Mouse (Mus musculus): ENCODE measurements around the gene Car5a. TPM values are rescaled to one million over a fixed set of nuclear protein-coding genes. Genes with fewer than 3 reads are reported as not detected.

Gene Car5a
- polyA plus RNA-seq, 1 experiment from 2014 or later: not detected

DNA sequence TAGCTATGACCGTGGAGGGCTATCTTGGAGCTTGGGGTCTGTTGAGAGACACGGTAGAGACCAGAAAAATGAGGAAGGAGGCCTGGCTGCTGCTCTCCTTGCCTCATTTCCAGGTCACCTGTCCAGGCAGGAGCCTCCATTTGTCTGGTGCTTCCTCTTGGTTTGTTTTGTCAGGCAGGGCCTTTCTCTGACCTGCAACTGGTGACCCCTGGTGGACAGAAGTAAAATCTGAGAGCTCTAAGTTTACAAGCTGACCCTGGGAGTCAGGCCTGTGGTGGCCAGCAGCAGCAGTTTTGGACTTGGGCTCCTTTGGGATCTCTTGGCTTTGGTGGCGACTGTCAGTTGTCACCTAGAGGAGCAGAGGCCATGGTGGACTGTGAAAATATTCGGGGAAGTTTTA, 10.2 kb downstream of the Car5a start:
- Histone ChIP-seq H3K36me3 (ENCODE audit: control insufficient read depth, insufficient read depth, low read length) (no peaks in the 10 kb centered on the region), H3K4me2 (ENCODE audit: low read depth, low read length, severe bottlenecking) (no peak overlapping the region), H3K27me3 (ENCODE audit: control insufficient read depth, insufficient read depth, low read length) (no peaks in the 10 kb centered on the region), H3K27ac (ENCODE audit: low read depth, low read length) (no peak overlapping the region), H3K9ac (ENCODE audit: low read length) (no peak overlapping the region), H3K9me3 (ENCODE audit: control insufficient read depth, low read length) (no peaks in the 10 kb centered on the region), H3K4me1 (replicated peaks; ENCODE audit: control insufficient read depth, insufficient read depth, low read length) (peaks cover 4% of the 10 kb centered on the region; the same call in 1 of the 2 replicates), H3K4me3 (ENCODE audit: low read depth, low read length) (no peak overlapping the region)
- DNase-seq (ENCODE audit: low spot score) (no peak), ATAC-seq (replicated peaks; ENCODE audit: low FRiP score) (no peak)
- 39% methylated on average over 4 of the region's 4 CpGs for WGBS

GRCm38 (mm10) chr8:121932668-121933520, 11.8 kb downstream of the Car5a start:
- no peak for ATAC-seq (replicated peaks; ENCODE audit: low FRiP score)
- no peaks in the 10 kb centered on the region for H3K27me3 ChIP-seq (ENCODE audit: control insufficient read depth, insufficient read depth, low read length)
- H3K4me1 ChIP-seq (replicated peaks; ENCODE audit: control insufficient read depth, insufficient read depth, low read length): peaks cover 4% of the 10 kb centered on the region; the same call in 1 of the 2 replicates
- no peak overlapping the region for H3K4me3 ChIP-seq (ENCODE audit: low read depth, low read length)
- H3K27ac ChIP-seq (ENCODE audit: low read depth, low read length): no peak overlapping the region
- no peaks in the 10 kb centered on the region for H3K36me3 ChIP-seq (ENCODE audit: control insufficient read depth, insufficient read depth, low read length)
- no peak for DNase-seq (ENCODE audit: low spot score)
- no peak overlapping the region for H3K4me2 ChIP-seq (ENCODE audit: low read depth, low read length, severe bottlenecking)
- WGBS: 86% methylated on average over 14 of the region's 14 CpGs
- no peaks in the 10 kb centered on the region for H3K9me3 ChIP-seq (ENCODE audit: control insufficient read depth, low read length)
- no peak overlapping the region for H3K9ac ChIP-seq (ENCODE audit: low read length)

DNA sequence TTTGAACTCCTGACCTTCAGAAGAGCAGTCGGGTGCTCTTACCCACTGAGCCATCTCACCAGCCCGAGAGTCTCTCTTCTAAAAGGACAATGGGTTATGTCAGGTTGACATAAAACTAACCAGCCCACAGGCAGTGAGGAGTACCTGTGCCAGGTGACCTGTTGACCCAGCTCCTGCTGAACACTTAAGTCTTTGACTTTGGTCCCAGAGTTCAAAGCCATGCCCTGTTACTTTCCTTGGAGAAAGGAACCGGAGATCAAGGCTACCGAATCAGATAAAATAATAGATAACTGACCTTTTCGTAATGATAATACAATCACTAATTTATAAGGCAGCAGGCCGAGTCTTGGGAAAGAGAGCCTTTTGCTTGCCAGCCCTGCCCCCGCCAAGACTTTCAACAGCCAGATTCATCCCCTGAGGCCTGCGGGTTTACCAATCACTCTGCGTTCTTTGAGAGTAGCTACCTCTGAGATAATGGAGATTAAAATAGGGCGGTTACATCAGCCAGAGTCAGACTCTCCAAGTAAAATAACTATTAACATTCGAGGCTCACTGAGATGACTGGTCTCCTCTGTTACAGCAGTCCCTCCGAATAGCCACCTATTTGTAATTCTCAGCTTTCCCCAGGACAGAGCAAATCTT, 12.6 kb downstream of the Car5a start:
- no peak for DNase-seq (ENCODE audit: low spot score)
- no peak for ATAC-seq (replicated peaks; ENCODE audit: low FRiP score)
- Histone ChIP-seq H3K4me3 (ENCODE audit: low read depth, low read length) (no peak overlapping the region), H3K4me2 (ENCODE audit: low read depth, low read length, severe bottlenecking) (no peak overlapping the region), H3K4me1 (replicated peaks; ENCODE audit: control insufficient read depth, insufficient read depth, low read length) (peaks cover 4% of the 10 kb centered on the region; the same call in 1 of the 2 replicates), H3K27ac (ENCODE audit: low read depth, low read length) (no peak overlapping the region), H3K9ac (ENCODE audit: low read length) (no peak overlapping the region), H3K27me3 (ENCODE audit: control insufficient read depth, insufficient read depth, low read length) (no peaks in the 10 kb centered on the region), H3K9me3 (ENCODE audit: control insufficient read depth, low read length) (no peaks in the 10 kb centered on the region), H3K36me3 (ENCODE audit: control insufficient read depth, insufficient read depth, low read length) (no peaks in the 10 kb centered on the region)
- WGBS: 79% methylated on average over 12 of the region's 12 CpGs

GRCm38 (mm10) chr8:121931571-121931970, 13.1 kb downstream of the Car5a start:
- Histone ChIP-seq H3K4me1 (replicated peaks; ENCODE audit: control insufficient read depth, insufficient read depth, low read length) (peaks cover 4% of the 10 kb centered on the region; the same call in 1 of the 2 replicates), H3K4me3 (ENCODE audit: low read depth, low read length) (no peak overlapping the region), H3K9ac (ENCODE audit: low read length) (no peak overlapping the region), H3K4me2 (ENCODE audit: low read depth, low read length, severe bottlenecking) (no peak overlapping the region), H3K36me3 (ENCODE audit: control insufficient read depth, insufficient read depth, low read length) (no peaks in the 10 kb centered on the region), H3K9me3 (ENCODE audit: control insufficient read depth, low read length) (no peaks in the 10 kb centered on the region), H3K27me3 (ENCODE audit: control insufficient read depth, insufficient read depth, low read length) (no peaks in the 10 kb centered on the region), H3K27ac (ENCODE audit: low read depth, low read length) (no peak overlapping the region)
- DNase-seq (ENCODE audit: low spot score) (no peak), ATAC-seq (replicated peaks; ENCODE audit: low FRiP score) (no peak)
- WGBS: 82% methylated on average over 7 of the region's 7 CpGs

DNA sequence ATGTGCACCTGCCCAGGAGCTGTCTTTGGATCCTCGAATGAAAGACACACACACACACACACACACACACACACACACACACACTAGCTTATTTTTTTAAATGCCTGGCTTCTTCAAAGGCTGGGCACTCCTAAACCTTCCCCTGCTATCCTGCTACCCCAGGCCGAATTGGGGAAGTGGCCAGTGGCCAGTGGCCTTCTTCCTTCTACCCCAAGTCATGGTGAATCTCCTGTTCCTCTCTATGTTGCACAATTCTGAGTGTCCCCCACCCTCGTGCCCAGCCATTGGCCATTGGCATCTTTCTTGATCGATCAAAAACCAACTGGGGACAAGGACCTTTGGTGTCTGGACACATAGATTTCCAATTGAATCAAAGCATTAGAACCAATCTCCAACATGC, 14.7 kb downstream of the Car5a start:
- ATAC-seq (replicated peaks; ENCODE audit: low FRiP score): no peak
- H3K4me1 ChIP-seq (replicated peaks; ENCODE audit: control insufficient read depth, insufficient read depth, low read length): no peaks in the 10 kb centered on the region
- no peak for DNase-seq (ENCODE audit: low spot score)
- 90% methylated on average over 4 of the region's 4 CpGs for WGBS
- H3K4me2 ChIP-seq (ENCODE audit: low read depth, low read length, severe bottlenecking): no peak overlapping the region
- no peaks in the 10 kb centered on the region for H3K36me3 ChIP-seq (ENCODE audit: control insufficient read depth, insufficient read depth, low read length)
- H3K9ac ChIP-seq (ENCODE audit: low read length): no peak overlapping the region
- no peaks in the 10 kb centered on the region for H3K9me3 ChIP-seq (ENCODE audit: control insufficient read depth, low read length)
- no peaks in the 10 kb centered on the region for H3K27me3 ChIP-seq (ENCODE audit: control insufficient read depth, insufficient read depth, low read length)
- no peak overlapping the region for H3K4me3 ChIP-seq (ENCODE audit: low read depth, low read length)
- no peak overlapping the region for H3K27ac ChIP-seq (ENCODE audit: low read depth, low read length)

- Histone ChIP-seq H3K36me3 (ENCODE audit: control insufficient read depth, insufficient read depth, low read length) (no peaks in the 10 kb centered on the region), H3K27ac (ENCODE audit: low read depth, low read length) (no peak overlapping the region), H3K4me1 (replicated peaks; ENCODE audit: control insufficient read depth, insufficient read depth, low read length) (no peaks in the 10 kb centered on the region), H3K4me2 (ENCODE audit: low read depth, low read length, severe bottlenecking) (no peak overlapping the region), H3K27me3 (ENCODE audit: control insufficient read depth, insufficient read depth, low read length) (no peaks in the 10 kb centered on the region), H3K9ac (ENCODE audit: low read length) (no peak overlapping the region), H3K4me3 (ENCODE audit: low read depth, low read length) (no peak overlapping the region), H3K9me3 (ENCODE audit: control insufficient read depth, low read length) (no peaks in the 10 kb centered on the region)
- ATAC-seq (replicated peaks; ENCODE audit: low FRiP score) (no peak), DNase-seq (ENCODE audit: low spot score) (no peak)
- 42% methylated on average over 8 of the region's 8 CpGs for WGBS
Measured at GRCm38 (mm10) chr8:121927316-121927715, 17.4 kb downstream of the Car5a start.

- H3K9me3 ChIP-seq (ENCODE audit: control insufficient read depth, low read length): no peaks in the 10 kb centered on the region
- WGBS: 71% methylated on average over 8 of the region's 8 CpGs
- H3K4me2 ChIP-seq (ENCODE audit: low read depth, low read length, severe bottlenecking): no peak overlapping the region
- H3K36me3 ChIP-seq (ENCODE audit: control insufficient read depth, insufficient read depth, low read length): no peaks in the 10 kb centered on the region
- ATAC-seq (replicated peaks; ENCODE audit: low FRiP score) (no peak), DNase-seq (ENCODE audit: low spot score) (no peak)
- H3K27ac ChIP-seq (ENCODE audit: low read depth, low read length): no peak overlapping the region
- H3K4me1 ChIP-seq (replicated peaks; ENCODE audit: control insufficient read depth, insufficient read depth, low read length): no peaks in the 10 kb centered on the region
- no peak overlapping the region for H3K9ac ChIP-seq (ENCODE audit: low read length)
- no peak overlapping the region for H3K4me3 ChIP-seq (ENCODE audit: low read depth, low read length)
- H3K27me3 ChIP-seq (ENCODE audit: control insufficient read depth, insufficient read depth, low read length): no peaks in the 10 kb centered on the region
Measured at GRCm38 (mm10) chr8:121926266-121926665, 18.4 kb downstream of the Car5a start.

DNA sequence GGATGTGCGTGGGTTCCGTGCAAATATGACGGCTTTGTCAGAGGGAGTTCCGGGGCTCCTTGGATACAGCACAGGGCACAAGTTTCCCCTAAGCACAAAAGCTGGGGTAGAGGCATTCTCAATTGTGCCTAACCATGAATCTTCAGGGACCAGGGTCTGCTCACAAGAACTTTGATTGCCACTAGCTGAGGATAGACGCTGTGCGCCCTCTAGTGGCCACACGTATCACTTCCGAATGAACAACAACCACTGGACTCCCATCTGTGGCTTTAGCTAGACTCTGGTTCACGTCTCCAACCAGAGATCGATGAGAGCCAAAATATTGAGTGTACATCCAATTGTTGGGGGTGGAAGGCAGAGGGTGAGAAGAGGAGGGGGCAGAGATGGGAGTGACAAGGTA, 19.1 kb downstream of the Car5a start:
- Histone ChIP-seq H3K4me3 (ENCODE audit: low read depth, low read length) (no peak overlapping the region), H3K4me2 (ENCODE audit: low read depth, low read length, severe bottlenecking) (no peak overlapping the region), H3K4me1 (replicated peaks; ENCODE audit: control insufficient read depth, insufficient read depth, low read length) (no peaks in the 10 kb centered on the region), H3K27me3 (ENCODE audit: control insufficient read depth, insufficient read depth, low read length) (no peaks in the 10 kb centered on the region), H3K27ac (ENCODE audit: low read depth, low read length) (no peak overlapping the region), H3K36me3 (ENCODE audit: control insufficient read depth, insufficient read depth, low read length) (no peaks in the 10 kb centered on the region), H3K9me3 (ENCODE audit: control insufficient read depth, low read length) (no peaks in the 10 kb centered on the region), H3K9ac (ENCODE audit: low read length) (no peak overlapping the region)
- 0 out of 2 replicates have a peak, but pooled peaks have one; percentile 39 for ATAC-seq (replicated peaks; ENCODE audit: low FRiP score)
- DNase-seq (ENCODE audit: low spot score): peak; percentile 89
- WGBS: 31% methylated on average over 10 of the region's 10 CpGs

All from forebrain, embryonic 11.5 days (tissue).